Mouse (Mus musculus) midbrain, embryonic 12.5 days (tissue): ENCODE results near the gene Cox4i1. TPM values are rescaled to one million over a fixed set of nuclear protein-coding genes. Genes with fewer than 3 reads are reported as not detected.
"Not testable (repeated sequence)": the region's sequence is repeated elsewhere in the genome, so short reads cannot be mapped to it uniquely, and the experiment has no call there.

Source experiments
- ATAC-seq: fragments of 200-750 bp; cut with Nextera tagmentation; 2 replicates; pipeline ENCODE4 v1.8.0; 2017; ENCODE audit warnings: low read depth, moderate TSS enrichment, moderate library complexity; ENCODE audit not compliant: low FRiP score
- H3K27ac ChIP-seq: fragments of 300-500 bp; sonication (generic); replicated peaks from 2 replicates; pipeline ENCODE4 v1.5.1; 2016; ENCODE audit warnings: mild to moderate bottlenecking
- H3K27me3 ChIP-seq: fragments of 300-500 bp; sonication (generic); 2 replicates; pipeline ENCODE4 v1.6.1; 2016; ENCODE audit warnings: mild to moderate bottlenecking
- H3K36me3 ChIP-seq: fragments of 300-500 bp; sonication (generic); 2 replicates; pipeline ENCODE4 v1.6.1; 2016
- H3K4me1 ChIP-seq: fragments of 300-500 bp; sonication (generic); 2 replicates; pipeline ENCODE4 v1.6.1; 2016
- H3K4me2 ChIP-seq: fragments of 300-500 bp; sonication (generic); replicated peaks from 2 replicates; pipeline ENCODE4 v1.6.1; 2016; ENCODE audit warnings: mild to moderate bottlenecking, moderate library complexity
- H3K4me3 ChIP-seq: fragments of 300-500 bp; sonication (generic); 2 replicates; pipeline ENCODE4 v1.5.1; 2016; ENCODE audit warnings: mild to moderate bottlenecking
- H3K9ac ChIP-seq: fragments of 300-500 bp; sonication (generic); replicated peaks from 2 replicates; pipeline ENCODE4 v1.6.1; 2016; ENCODE audit warnings: mild to moderate bottlenecking, moderate library complexity
- H3K9me3 ChIP-seq: fragments of 300-500 bp; sonication (generic); 2 replicates; pipeline ENCODE4 v1.6.1; 2016; ENCODE audit warnings: mild to moderate bottlenecking
- WGBS: fragments of 180-500 bp; shearing (Covaris S2); methylation state at CpG from one replicate; pipeline ENCODE4 v1.1.7; 2016; 5-methylcytosine and 5-hydroxymethylcytosine counted together
- polyA plus RNA-seq: library from polyadenylated mRNA; unstranded; fragments of >200 nt; fragmentation: Nextera tagmentation; extraction: Ambion mirVana; gene quantifications from 2 replicates; pipeline ENCODE4 v1.2.1, GENCODE M21; 2016

Cox4i1 gene
- polyA plus RNA-seq, 1 experiment from 2014 or later, result 895 TPM

DNA sequence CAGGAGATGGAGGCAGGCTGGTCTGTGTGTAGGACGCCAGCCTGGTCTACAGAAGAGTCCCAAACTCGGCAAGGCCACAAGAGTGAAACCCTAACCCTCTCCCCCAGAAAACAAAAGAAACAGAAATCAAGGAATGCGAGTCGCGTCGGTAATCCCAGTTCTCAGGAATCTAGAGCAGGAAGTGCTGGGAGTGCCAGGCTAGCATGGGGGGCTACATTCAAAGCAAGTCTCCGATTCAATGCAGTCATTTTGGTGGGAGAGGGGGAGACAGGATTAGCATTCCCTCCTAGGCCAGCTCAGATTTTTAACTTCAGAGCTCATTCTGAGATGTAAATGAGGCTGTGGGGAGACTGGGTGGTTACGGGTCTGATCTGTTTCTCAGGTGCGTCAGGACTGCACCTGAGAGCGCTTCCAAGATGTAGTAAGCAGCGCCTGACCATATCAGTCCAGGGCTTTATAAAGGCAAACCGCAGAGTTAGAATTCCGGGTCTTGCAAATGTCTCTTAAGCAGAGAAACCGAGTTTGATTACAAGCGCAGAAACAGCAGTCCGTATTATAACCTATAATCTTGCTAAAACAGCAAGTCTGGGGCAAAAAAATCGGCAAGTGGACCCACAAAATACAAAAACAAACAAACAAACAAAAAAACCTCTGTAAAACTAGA, 1.1 kb upstream of the Cox4i1 start:
- Histone ChIP-seq H3K27ac (no peak overlapping the region), H3K4me1 (peaks cover 42% of the 10 kb centered on the region)
- ATAC-seq, result no peak

DNA sequence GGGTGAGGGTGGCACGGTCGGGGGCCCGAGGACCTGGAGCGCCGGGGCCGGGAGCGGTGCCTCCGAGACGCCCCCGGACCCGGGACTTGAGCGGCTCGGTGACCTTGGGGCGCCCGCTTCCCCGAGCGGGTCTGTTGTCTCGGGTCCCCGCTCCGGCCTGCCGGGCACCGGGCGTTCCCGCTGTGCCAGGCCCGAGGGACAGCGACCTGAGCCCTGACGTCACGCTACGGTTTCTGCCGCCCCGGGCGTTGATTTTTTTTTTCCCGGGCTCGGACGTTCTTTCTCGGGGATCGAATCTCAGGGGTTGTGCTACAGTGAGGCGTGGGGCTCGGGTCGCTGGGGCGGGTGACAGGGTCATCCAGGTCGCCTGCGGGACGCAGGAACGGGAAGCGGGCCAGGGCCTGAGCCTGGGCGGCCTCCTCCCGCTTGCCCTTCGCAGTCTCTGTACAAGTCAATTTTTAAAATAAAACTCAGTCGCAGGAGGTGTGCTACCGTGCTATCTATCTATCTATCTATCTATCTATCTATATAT, 418 bp downstream of the Cox4i1 start, which contains the start of gene Emc8:
TSS of gene Emc8 (minus strand) at position 200 of the 532 bp plus-strand sequence.
- ATAC-seq, result no peak; the same call in 1 of the 2 replicates
- Histone ChIP-seq H3K27ac (peak within 1 kb of the TSS; percentile 86), H3K36me3 (peaks cover 45% of the 10 kb centered on the region), H3K4me3 (peak within 1 kb of the TSS; percentile 90), H3K9me3 (no peaks in the 10 kb centered on the region), H3K9ac (peak within 1 kb of the TSS; percentile 97), H3K27me3 (no peaks in the 10 kb centered on the region), H3K4me2 (peak within 1 kb of the TSS; percentile 93), H3K4me1 (peaks cover 42% of the 10 kb centered on the region)
- under 1% methylated on average over 48 of the region's 51 CpGs for WGBS

More for the DNA sequence above, 1.1 kb upstream of the Cox4i1 start:
- peaks cover 30% of the 10 kb centered on the region for H3K36me3 ChIP-seq
- no peaks in the 10 kb centered on the region for H3K9me3 ChIP-seq
- H3K4me3 ChIP-seq, result peak overlapping the region; percentile 90
- no peaks in the 10 kb centered on the region for H3K27me3 ChIP-seq
- 2% methylated on average over 17 of the region's 17 CpGs for WGBS
- peak overlapping the region; percentile 93 for H3K4me2 ChIP-seq
- H3K9ac ChIP-seq, result peak overlapping the region; percentile 97

DNA sequence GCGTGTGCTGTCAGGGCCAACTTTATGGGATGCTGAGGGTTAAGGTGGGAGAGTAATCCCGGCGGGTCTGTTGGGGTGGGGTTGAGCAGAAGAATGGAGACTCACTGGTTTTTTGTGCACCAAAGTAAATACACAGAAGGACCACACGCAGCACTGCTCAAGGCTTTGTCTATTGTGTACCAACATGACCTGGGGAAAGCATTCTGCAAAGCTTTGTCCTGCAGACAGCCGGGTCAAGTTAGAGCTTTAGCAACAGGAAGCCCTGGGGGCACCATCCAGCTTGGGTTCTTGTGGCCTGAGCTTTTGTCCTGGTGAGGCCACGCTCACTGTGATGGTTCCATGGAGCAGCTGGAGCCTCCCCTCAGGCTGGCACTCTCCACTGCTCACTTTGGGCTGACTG, 3.8 kb downstream of the Cox4i1 start:
- WGBS, result 47% methylated on average over 6 of the region's 6 CpGs
- Histone ChIP-seq H3K4me2 (no peak overlapping the region), H3K27me3 (no peaks in the 10 kb centered on the region), H3K27ac (no peak overlapping the region), H3K4me3 (no peak overlapping the region), H3K4me1 (peaks cover 17% of the 10 kb centered on the region), H3K36me3 (peaks cover 53% of the 10 kb centered on the region), H3K9ac (no peak overlapping the region), H3K9me3 (no peaks in the 10 kb centered on the region)
- no peak for ATAC-seq

DNA sequence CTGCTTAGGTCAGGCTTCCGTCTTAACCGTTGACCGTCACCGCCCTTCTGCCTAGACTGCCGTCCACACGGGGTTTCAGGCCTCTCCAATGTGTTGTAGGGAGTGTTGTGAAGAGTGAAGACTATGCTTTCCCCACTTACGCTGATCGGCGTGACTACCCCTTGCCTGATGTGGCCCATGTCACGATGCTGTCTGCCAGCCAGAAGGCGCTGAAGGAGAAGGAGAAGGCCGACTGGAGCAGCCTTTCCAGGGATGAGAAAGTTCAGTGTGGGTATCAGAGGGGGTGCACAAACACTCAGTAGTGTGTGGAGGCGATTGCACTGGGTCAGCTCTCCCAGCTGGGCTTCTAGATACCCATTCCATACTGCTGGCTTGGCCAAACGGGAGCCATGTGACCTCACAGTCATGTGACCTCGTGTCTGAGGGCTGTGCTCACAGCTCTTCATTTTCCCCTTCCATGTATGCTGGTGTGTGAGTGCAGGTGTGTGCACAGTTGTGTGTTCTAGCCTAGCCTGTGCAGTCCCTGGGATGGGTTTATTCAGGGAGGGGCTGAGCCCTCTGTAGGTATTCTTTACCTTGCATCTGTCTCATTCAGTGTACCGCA, 4.7 kb downstream of the Cox4i1 start:
- Histone ChIP-seq H3K9ac (no peak overlapping the region), H3K9me3 (no peaks in the 10 kb centered on the region), H3K4me3 (no peak overlapping the region), H3K36me3 (peaks cover 53% of the 10 kb centered on the region), H3K4me2 (no peak overlapping the region), H3K27ac (no peak overlapping the region), H3K4me1 (peaks cover 12% of the 10 kb centered on the region), H3K27me3 (no peaks in the 10 kb centered on the region)
- 93% methylated on average over 16 of the region's 16 CpGs for WGBS
- no peak for ATAC-seq

DNA sequence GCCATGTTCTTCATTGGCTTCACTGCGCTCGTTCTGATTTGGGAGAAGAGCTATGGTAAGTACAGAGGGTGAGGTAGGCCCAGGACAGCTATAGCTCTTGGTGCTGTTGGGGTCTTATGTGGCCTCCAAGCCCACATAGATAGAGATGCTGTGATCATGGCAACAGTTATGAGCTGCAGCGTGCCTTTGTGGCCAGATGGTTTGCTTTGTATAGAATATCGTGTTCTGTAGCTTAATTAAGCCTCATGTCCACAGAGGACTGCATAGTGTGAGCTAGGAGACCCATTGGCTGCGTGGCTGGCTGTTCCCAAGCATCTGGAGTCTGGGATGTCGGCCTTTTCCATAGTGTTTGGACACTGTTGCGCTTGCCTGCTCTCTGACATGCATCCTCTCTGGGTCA, 5.3 kb downstream of the Cox4i1 start:
- peaks cover 53% of the 10 kb centered on the region for H3K36me3 ChIP-seq
- 96% methylated on average over 7 of the region's 7 CpGs for WGBS

DNA sequence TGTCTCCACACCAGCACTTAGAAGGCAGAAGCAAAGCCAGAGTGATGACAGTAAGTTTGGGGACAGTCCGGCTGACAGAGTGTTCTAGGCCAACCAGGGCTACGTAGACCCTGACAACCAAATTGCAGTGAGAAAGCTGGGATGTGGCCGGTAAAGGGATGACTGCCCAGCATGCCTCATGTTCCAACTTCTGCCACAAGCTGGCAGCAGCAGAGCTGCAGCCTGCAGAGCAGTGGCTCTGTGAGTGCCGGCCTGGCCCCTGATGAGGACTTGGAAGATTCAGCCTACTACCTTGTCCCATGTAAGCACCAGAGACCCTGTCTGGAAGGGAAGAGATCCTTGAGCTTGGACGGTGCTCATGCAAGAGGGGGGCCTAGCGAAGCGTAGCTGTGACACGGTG, 7.7 kb downstream of the Cox4i1 start:
- no peak overlapping the region for H3K4me3 ChIP-seq
- 75% methylated on average over 8 of the region's 8 CpGs for WGBS
- H3K4me1 ChIP-seq, result 0 out of 2 replicates have a peak, but pooled peaks cover 4% of the 10 kb centered on the region
- no peak overlapping the region for H3K27ac ChIP-seq
- peaks cover 42% of the 10 kb centered on the region for H3K36me3 ChIP-seq
- H3K9ac ChIP-seq, result no peak overlapping the region
- H3K4me2 ChIP-seq, result no peak overlapping the region
- no peaks in the 10 kb centered on the region for H3K9me3 ChIP-seq
- no peaks in the 10 kb centered on the region; the same call in 1 of the 2 replicates for H3K27me3 ChIP-seq
- no peak for ATAC-seq

More for the DNA sequence above, 5.3 kb downstream of the Cox4i1 start:
- ATAC-seq, result no peak
- no peak overlapping the region for H3K4me2 ChIP-seq
- no peak overlapping the region for H3K27ac ChIP-seq
- H3K9me3 ChIP-seq, result no peaks in the 10 kb centered on the region
- H3K4me3 ChIP-seq, result no peak overlapping the region
- no peak overlapping the region for H3K9ac ChIP-seq
- H3K27me3 ChIP-seq, result no peaks in the 10 kb centered on the region
- peaks cover 12% of the 10 kb centered on the region for H3K4me1 ChIP-seq

DNA sequence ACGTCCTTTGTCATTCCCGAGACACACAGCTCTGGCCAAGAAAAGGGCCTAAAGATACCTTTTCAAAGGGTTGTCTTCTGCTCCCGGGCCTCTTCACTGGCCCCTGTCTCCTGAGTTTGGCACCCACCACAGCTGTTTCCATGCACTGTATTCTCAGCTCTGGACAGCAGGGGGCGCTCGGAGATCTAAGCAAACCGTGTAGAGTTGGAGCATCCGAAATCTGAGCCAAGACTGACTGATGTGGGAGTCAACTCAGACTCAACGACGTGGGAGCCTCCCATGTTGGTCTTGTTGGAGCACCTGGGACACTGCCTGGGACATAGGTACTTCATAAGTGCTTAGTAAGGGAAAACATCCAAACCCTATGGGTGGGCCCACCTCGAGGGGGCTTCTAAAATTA, 10.4 kb downstream of the Cox4i1 start:
- ATAC-seq, result 0 out of 2 replicates have a peak, but pooled peaks have one; percentile 6
- Histone ChIP-seq H3K9me3 (no peaks in the 10 kb centered on the region), H3K27ac (no peak overlapping the region), H3K27me3 (peaks cover 6% of the 10 kb centered on the region; the same call in 1 of the 2 replicates), H3K9ac (no peak overlapping the region), H3K4me1 (no peaks in the 10 kb centered on the region), H3K4me2 (no peak overlapping the region), H3K36me3 (peaks cover 16% of the 10 kb centered on the region), H3K4me3 (no peak overlapping the region)
- WGBS, result 15% methylated on average over 10 of the region's 10 CpGs

DNA sequence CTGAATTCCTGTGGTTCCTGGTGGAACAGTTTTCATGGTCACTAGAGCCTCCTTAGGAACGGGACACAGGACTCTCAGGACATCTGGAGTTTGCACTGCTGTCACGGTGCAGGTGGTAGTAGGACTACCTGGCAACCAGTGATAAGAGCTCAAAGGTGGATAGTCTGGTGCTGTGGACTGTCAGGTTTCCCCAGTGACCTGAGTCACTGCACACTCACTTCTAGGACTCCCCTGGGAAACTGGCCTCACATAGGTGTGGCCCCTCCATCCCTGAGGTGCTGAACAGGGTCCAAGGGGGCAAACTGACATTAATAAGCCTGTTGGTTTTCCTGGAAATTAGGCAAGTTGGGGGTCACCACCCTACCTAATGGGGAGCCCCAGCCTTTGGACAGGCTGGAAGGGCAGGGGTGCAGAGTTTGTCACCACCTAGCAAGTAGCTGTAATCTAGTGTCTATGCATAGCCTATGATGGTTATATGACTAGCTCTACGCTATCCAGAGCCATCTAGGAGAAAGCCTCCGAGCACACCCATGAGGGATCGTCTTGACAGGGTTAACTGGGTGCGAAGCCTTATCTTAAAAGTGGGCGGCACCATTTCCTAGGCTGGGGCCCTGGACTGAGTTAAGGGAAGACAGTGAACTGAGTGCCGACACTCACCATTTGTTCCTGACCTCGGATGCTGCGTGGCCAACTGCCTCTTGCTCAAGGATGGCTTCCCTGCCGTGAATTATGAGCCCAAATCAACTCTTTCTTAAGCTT, 11.8 kb downstream of the Cox4i1 start:
- H3K4me1 ChIP-seq, result no peaks in the 10 kb centered on the region
- H3K9me3 ChIP-seq, result no peaks in the 10 kb centered on the region
- H3K4me3 ChIP-seq, result no peak overlapping the region
- peaks cover 6% of the 10 kb centered on the region; the same call in 1 of the 2 replicates for H3K27me3 ChIP-seq
- no peak overlapping the region for H3K4me2 ChIP-seq
- no peak overlapping the region for H3K9ac ChIP-seq
- H3K27ac ChIP-seq, result no peak overlapping the region
- ATAC-seq, result no peak
- H3K36me3 ChIP-seq, result 0 out of 2 replicates have a peak, but pooled peaks cover 7% of the 10 kb centered on the region
- 81% methylated on average over 11 of the region's 11 CpGs for WGBS

DNA sequence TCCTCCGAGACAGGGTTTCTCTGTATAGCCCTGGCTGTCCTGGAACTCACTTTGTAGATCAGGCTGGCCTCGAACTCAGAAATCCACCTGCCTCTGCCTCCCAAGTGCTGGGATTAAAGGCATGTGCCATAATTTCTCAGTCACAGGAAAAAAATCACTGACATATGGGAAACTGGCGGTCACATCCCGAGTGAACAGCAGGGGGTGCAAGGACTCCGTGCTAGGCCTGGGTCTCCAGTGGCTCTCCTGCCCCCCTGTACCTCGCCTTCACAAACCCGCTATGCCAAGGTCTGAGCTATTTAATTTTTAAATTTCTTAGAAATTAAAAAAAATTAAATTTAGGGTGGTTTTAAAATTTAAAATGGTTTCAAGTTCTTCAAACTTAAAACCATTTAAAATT, 12.4 kb downstream of the Cox4i1 start:
- H3K4me1 ChIP-seq, H3K9ac ChIP-seq, H3K27ac ChIP-seq, H3K27me3 ChIP-seq, H3K4me3 ChIP-seq, H3K9me3 ChIP-seq, H3K4me2 ChIP-seq, H3K36me3 ChIP-seq: not testable (repeated sequence)
- 70% methylated on average over 7 of the region's 7 CpGs for WGBS
- ATAC-seq, result 0 out of 2 replicates have a peak, but pooled peaks have one; percentile 44

DNA sequence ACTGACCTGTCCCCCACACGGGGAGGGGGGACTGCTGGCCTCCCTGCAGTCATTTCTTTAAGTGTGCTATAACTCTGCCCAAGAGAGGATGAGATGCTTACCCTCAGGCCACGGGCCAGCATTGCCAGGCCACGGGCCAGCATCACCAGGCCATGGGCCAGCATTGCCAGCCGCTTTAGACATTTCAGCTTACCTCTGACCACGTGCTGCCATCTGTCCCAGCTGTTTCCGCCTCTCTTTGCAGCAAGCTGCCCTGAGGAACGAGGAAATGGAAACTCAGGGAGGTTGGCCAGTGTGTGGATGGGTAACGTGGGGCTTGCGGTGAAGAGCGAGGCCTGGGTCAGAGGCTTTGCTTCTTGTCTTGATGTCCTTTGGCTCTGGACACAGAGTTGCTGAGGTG, 13.1 kb downstream of the Cox4i1 start:
- Histone ChIP-seq H3K27ac (no peak overlapping the region), H3K9me3 (no peaks in the 10 kb centered on the region), H3K9ac (no peak overlapping the region), H3K27me3 (peaks cover 6% of the 10 kb centered on the region; the same call in 1 of the 2 replicates), H3K4me2 (no peak overlapping the region), H3K4me3 (no peak overlapping the region), H3K4me1 (no peaks in the 10 kb centered on the region), H3K36me3 (no peaks in the 10 kb centered on the region)
- 83% methylated on average over 10 of the region's 10 CpGs for WGBS
- no peak for ATAC-seq

DNA sequence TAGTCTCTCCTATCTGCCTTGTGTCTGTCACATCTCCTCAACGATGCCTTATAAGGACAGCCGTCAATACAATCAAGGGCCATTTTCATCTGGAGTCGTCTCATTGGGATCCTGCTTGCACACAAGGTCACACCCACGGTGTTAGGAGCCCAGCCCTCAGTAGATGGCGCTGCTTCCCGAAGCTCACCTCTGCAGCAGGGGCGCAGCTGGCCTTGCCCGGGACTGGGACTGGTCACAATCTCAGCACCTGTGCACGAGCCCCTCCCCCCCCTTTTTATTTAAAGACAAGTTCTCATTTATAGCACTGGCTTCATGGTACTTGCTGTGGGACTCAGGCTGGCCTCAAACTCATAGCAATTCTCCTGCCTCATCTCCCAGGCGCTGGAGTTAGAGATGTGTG, 15.6 kb downstream of the Cox4i1 start:
- 16% methylated on average over 10 of the region's 10 CpGs for WGBS
- no peaks in the 10 kb centered on the region for H3K4me1 ChIP-seq
- H3K9ac ChIP-seq, result no peak overlapping the region
- H3K36me3 ChIP-seq, result no peaks in the 10 kb centered on the region
- H3K27me3 ChIP-seq, result peaks cover 10% of the 10 kb centered on the region; the same call in 1 of the 2 replicates
- ATAC-seq, result no peak
- H3K9me3 ChIP-seq, result no peaks in the 10 kb centered on the region
- no peak overlapping the region for H3K27ac ChIP-seq
- H3K4me2 ChIP-seq, result no peak overlapping the region
- H3K4me3 ChIP-seq, result no peak overlapping the region

DNA sequence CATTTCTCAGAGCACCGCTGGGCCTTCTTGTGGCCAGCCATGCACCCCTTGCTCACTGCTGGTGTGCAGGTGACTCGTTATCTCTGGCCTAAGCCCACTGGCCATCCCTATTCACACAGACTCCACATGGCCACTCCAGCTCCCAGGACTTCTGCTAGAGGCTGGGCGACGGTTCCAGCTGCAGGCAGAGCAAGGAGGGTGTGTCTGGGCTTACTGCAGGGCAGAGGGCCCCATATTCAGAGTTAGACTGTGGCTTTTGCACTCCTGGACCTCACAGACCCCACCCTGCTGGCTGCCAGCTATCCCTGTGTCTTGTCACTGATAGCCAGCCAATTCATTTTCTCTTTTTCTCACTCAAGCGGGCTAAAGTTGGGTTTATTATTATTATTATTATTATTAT, 16.1 kb downstream of the Cox4i1 start:
- Histone ChIP-seq H3K9me3 (no peaks in the 10 kb centered on the region), H3K27me3 (peaks cover 10% of the 10 kb centered on the region; the same call in 1 of the 2 replicates)
- WGBS, result 51% methylated on average over 5 of the region's 5 CpGs

More for the DNA sequence above, 16.1 kb downstream of the Cox4i1 start:
- Histone ChIP-seq H3K4me1 (no peaks in the 10 kb centered on the region), H3K9ac (no peak overlapping the region), H3K27ac (no peak overlapping the region), H3K36me3 (no peaks in the 10 kb centered on the region), H3K4me2 (no peak overlapping the region), H3K4me3 (no peak overlapping the region)
- no peak for ATAC-seq
